8 mouse cellular contexts compared by ENCODE assay signal in genomic region chr3:41182036-41182899, GRCm38 (mm10).
DNase-seq lines count a peak whose midpoint lies in the region; ATAC-seq and TF ChIP-seq lines count a peak whose summit lies in the region.

No protein-coding gene starts in this region.

- H3K9me3 ChIP-seq in hindbrain, embryonic 12.5 days (replicated peaks): no peaks in the 10 kb centered on the region
- H3K9me3 ChIP-seq in lung, postnatal 0 days (ENCODE audit: low read length): no peaks in the 10 kb centered on the region

- peak; percentile 95 for DNase-seq in NIH3T3 (ENCODE audit: low read depth)
- DNase-seq in cerebellum, postnatal 10 days: peak; percentile 94 to 96
- DNase-seq in frontal cortex, postnatal 14 days (ENCODE audit: low spot score in 2 of 2): peak; percentile 77 to 86
- DNase-seq in layer of hippocampus, postnatal 10 days (ENCODE audit: low spot score in 2 of 2): peak; percentile 86 to 91
- DNase-seq in lung, postnatal 0 days (ENCODE audit: low spot score): peak; percentile 91
- peak; percentile 54 for DNase-seq in retina, adult 2 months (ENCODE audit: low read depth, low spot score)
- peak; percentile 66 for DNase-seq in thymus, postnatal 25 days

- no peaks in the 10 kb centered on the region for H3K36me3 ChIP-seq in hindbrain, embryonic 12.5 days
- H3K36me3 ChIP-seq in lung, postnatal 0 days (ENCODE audit: insufficient read depth, low read length): no peaks in the 10 kb centered on the region

- ATAC-seq in hindbrain, embryonic 12.5 days (ENCODE audit: low FRiP score): peak; percentile 90
- ATAC-seq in lung, postnatal 0 days: peak; percentile 83

- peaks cover 8% of the 10 kb centered on the region; the same call in 1 of the 2 replicates for H3K4me1 ChIP-seq in hindbrain, embryonic 12.5 days
- no peaks in the 10 kb centered on the region for H3K4me1 ChIP-seq in lung, postnatal 0 days (ENCODE audit: insufficient read depth, low read depth, low read length)

- H3K27ac ChIP-seq in hindbrain, embryonic 12.5 days: no peak overlapping the region
- H3K27ac ChIP-seq in lung, postnatal 0 days (ENCODE audit: low read length): no peak overlapping the region

- no peak overlapping the region for H3K9ac ChIP-seq in hindbrain, embryonic 12.5 days
- no peak overlapping the region for H3K9ac ChIP-seq in lung, postnatal 0 days (replicated peaks; ENCODE audit: low read depth)

- 58% methylated on average over 15 of the region's 15 CpGs for WGBS in hindbrain, embryonic 12.5 days
- WGBS in lung, postnatal 0 days: 43% methylated on average over 15 of the region's 15 CpGs

- TF ChIP-seq CTCF in lung, postnatal 0 days (IDR thresholded peaks at IDR 0.05): peak; percentile 95

- 0 out of 2 replicates have a peak overlapping the region, but pooled peaks have one; percentile 15 for H3K4me2 ChIP-seq in hindbrain, embryonic 12.5 days (replicated peaks)
- H3K4me2 ChIP-seq in lung, postnatal 0 days (replicated peaks; ENCODE audit: low read depth, low read length): no peak overlapping the region

- H3K27me3 ChIP-seq in hindbrain, embryonic 12.5 days: no peaks in the 10 kb centered on the region; the same call in 1 of the 2 replicates
- peaks cover 8% of the 10 kb centered on the region; the same call in 1 of the 2 replicates for H3K27me3 ChIP-seq in lung, postnatal 0 days (replicated peaks; ENCODE audit: insufficient read depth, low read length)

- no peak overlapping the region for H3K4me3 ChIP-seq in hindbrain, embryonic 12.5 days
- H3K4me3 ChIP-seq in lung, postnatal 0 days (ENCODE audit: low read depth, low read length): no peak overlapping the region

- TF ChIP-seq EP300 in lung, postnatal 0 days (IDR thresholded peaks at IDR 0.05): no peak
